Mouse (Mus musculus) forebrain, embryonic 16.5 days (tissue): Measurements from ENCODE around the gene Cmc1. TPM values are rescaled to one million over a fixed set of nuclear protein-coding genes. Genes with fewer than 3 reads are reported as not detected.

Experiments used
- ATAC-seq: fragments of 200-750 bp; cut with Nextera tagmentation; 2 replicates; pipeline ENCODE4 v1.8.0; 2017; ENCODE audit warnings: mild to moderate bottlenecking, moderate library complexity
- H3K27ac ChIP-seq: fragments of 300-500 bp; sonication (generic); 2 replicates; pipeline ENCODE4 v1.5.1; 2014; ENCODE audit warnings: low read length, control low read depth
- H3K27me3 ChIP-seq: fragments of 300-500 bp; sonication (generic); replicated peaks from 2 replicates; pipeline ENCODE4 v1.6.1; 2014; ENCODE audit warnings: low read length; ENCODE audit not compliant: control insufficient read depth, insufficient read depth
- H3K36me3 ChIP-seq: fragments of 300-500 bp; sonication (generic); 2 replicates; pipeline ENCODE4 v1.6.1; 2014; ENCODE audit not compliant: control insufficient read depth, insufficient read depth
- H3K4me1 ChIP-seq: fragments of 300-500 bp; sonication (generic); replicated peaks from 2 replicates; pipeline ENCODE4 v1.6.1; 2014; ENCODE audit warnings: low read length; ENCODE audit not compliant: control insufficient read depth, insufficient read depth
- H3K4me2 ChIP-seq: fragments of 300-500 bp; sonication (generic); 2 replicates; pipeline ENCODE4 v1.6.1; 2014; ENCODE audit warnings: mild to moderate bottlenecking, low read length, control low read depth
- H3K4me3 ChIP-seq: fragments of 300-500 bp; sonication (generic); replicated peaks from 2 replicates; pipeline ENCODE4 v1.5.1; 2014; ENCODE audit warnings: mild to moderate bottlenecking, low read length, control low read depth
- H3K9ac ChIP-seq: fragments of 300-500 bp; sonication (generic); replicated peaks from 2 replicates; pipeline ENCODE4 v1.6.1; 2014; ENCODE audit warnings: low read depth, low read length, control low read depth
- H3K9me3 ChIP-seq: fragments of 300-500 bp; sonication (generic); 2 replicates; pipeline ENCODE4 v1.6.1; 2016; ENCODE audit warnings: low read length; ENCODE audit not compliant: control insufficient read depth
- WGBS: fragments of 180-500 bp; shearing (Covaris S2); extraction: QIAGEN DNeasy Blood & Tissue Kit; methylation state at CpG from one replicate; pipeline ENCODE4 v1.1.7; 2014; 5-methylcytosine and 5-hydroxymethylcytosine counted together
- polyA plus RNA-seq: library from polyadenylated mRNA; unstranded; fragments of >200 nt; fragmentation: Nextera tagmentation; extraction: Ambion mirVana; gene quantifications from 2 replicates; pipeline ENCODE4 v1.2.1, GENCODE M21; 2015

The Cmc1 gene
- polyA plus RNA-seq, 1 experiment from 2014 or later, result 37.8 TPM

GRCm38 (mm10) chr9:118179136-118180025 lies 29.4 kb upstream of the Cmc1 start:
- no peak for ATAC-seq
- Histone ChIP-seq H3K4me2 (no peak overlapping the region), H3K4me1 (no peaks in the 10 kb centered on the region), H3K9me3 (no peaks in the 10 kb centered on the region), H3K27me3 (no peaks in the 10 kb centered on the region), H3K9ac (no peak overlapping the region), H3K36me3 (no peaks in the 10 kb centered on the region), H3K27ac (no peak overlapping the region), H3K4me3 (no peak overlapping the region)
- 72% methylated on average over 18 of the region's 18 CpGs for WGBS

GRCm38 (mm10) chr9:118176687-118177086 lies 26.7 kb upstream of the Cmc1 start:
- WGBS, result 100% methylated on average over 3 of the region's 3 CpGs

GRCm38 (mm10) chr9:118175411-118175810 lies 25.4 kb upstream of the Cmc1 start:
- Histone ChIP-seq H3K4me1 (no peaks in the 10 kb centered on the region), H3K36me3 (no peaks in the 10 kb centered on the region), H3K27me3 (no peaks in the 10 kb centered on the region), H3K4me2 (no peak overlapping the region), H3K9me3 (peaks cover 3% of the 10 kb centered on the region; the same call in 1 of the 2 replicates), H3K9ac (no peak overlapping the region), H3K4me3 (no peak overlapping the region), H3K27ac (no peak overlapping the region)
- 87% methylated on average over 4 of the region's 4 CpGs for WGBS
- no peak for ATAC-seq

More at GRCm38 (mm10) chr9:118176687-118177086, 26.7 kb upstream of the Cmc1 start:
- H3K4me1 ChIP-seq, result no peaks in the 10 kb centered on the region
- no peaks in the 10 kb centered on the region for H3K36me3 ChIP-seq
- no peaks in the 10 kb centered on the region for H3K27me3 ChIP-seq
- no peak overlapping the region for H3K4me3 ChIP-seq
- peaks cover 3% of the 10 kb centered on the region; the same call in 1 of the 2 replicates for H3K9me3 ChIP-seq
- H3K4me2 ChIP-seq, result no peak overlapping the region
- no peak for ATAC-seq
- H3K9ac ChIP-seq, result no peak overlapping the region
- no peak overlapping the region for H3K27ac ChIP-seq

GRCm38 (mm10) chr9:118173086-118173485 lies 23.1 kb upstream of the Cmc1 start:
- Histone ChIP-seq H3K4me3 (no peak overlapping the region), H3K4me1 (no peaks in the 10 kb centered on the region), H3K27me3 (no peaks in the 10 kb centered on the region), H3K9me3 (peaks cover 3% of the 10 kb centered on the region; the same call in 1 of the 2 replicates), H3K9ac (no peak overlapping the region), H3K27ac (no peak overlapping the region), H3K4me2 (no peak overlapping the region), H3K36me3 (no peaks in the 10 kb centered on the region)
- WGBS, result 87% methylated on average over 4 of the region's 4 CpGs
- ATAC-seq, result no peak

GRCm38 (mm10) chr9:118168544-118168943 lies 18.6 kb upstream of the Cmc1 start:
- H3K27me3 ChIP-seq, result no peaks in the 10 kb centered on the region
- no peak for ATAC-seq
- H3K4me2 ChIP-seq, result no peak overlapping the region
- no peak overlapping the region for H3K27ac ChIP-seq
- no peak overlapping the region for H3K9ac ChIP-seq
- H3K4me1 ChIP-seq, result no peaks in the 10 kb centered on the region
- WGBS, result 58% methylated on average over 5 of the region's 5 CpGs
- H3K9me3 ChIP-seq, result peaks cover 3% of the 10 kb centered on the region; the same call in 1 of the 2 replicates
- H3K4me3 ChIP-seq, result no peak overlapping the region
- H3K36me3 ChIP-seq, result no peaks in the 10 kb centered on the region

GRCm38 (mm10) chr9:118167606-118168005 lies 17.6 kb upstream of the Cmc1 start:
- Histone ChIP-seq H3K9me3 (no peaks in the 10 kb centered on the region), H3K9ac (no peak overlapping the region), H3K4me1 (no peaks in the 10 kb centered on the region), H3K27ac (no peak overlapping the region), H3K4me3 (no peak overlapping the region), H3K4me2 (no peak overlapping the region), H3K27me3 (no peaks in the 10 kb centered on the region), H3K36me3 (no peaks in the 10 kb centered on the region)
- ATAC-seq, result no peak
- whole genome bisulfite sequencing, result 75% methylated on average over 6 of the region's 6 CpGs

GRCm38 (mm10) chr9:118161536-118161935 lies 11.6 kb upstream of the Cmc1 start:
- Histone ChIP-seq H3K27ac (no peak overlapping the region), H3K36me3 (no peaks in the 10 kb centered on the region), H3K4me2 (no peak overlapping the region), H3K4me3 (no peak overlapping the region), H3K9ac (no peak overlapping the region), H3K27me3 (no peaks in the 10 kb centered on the region), H3K9me3 (no peaks in the 10 kb centered on the region), H3K4me1 (no peaks in the 10 kb centered on the region)
- ATAC-seq, result no peak
- WGBS, result 81% methylated on average over 6 of the region's 6 CpGs

- Histone ChIP-seq H3K4me1 (no peaks in the 10 kb centered on the region), H3K27ac (no peak overlapping the region), H3K4me3 (no peak overlapping the region), H3K27me3 (no peaks in the 10 kb centered on the region), H3K36me3 (no peaks in the 10 kb centered on the region), H3K4me2 (no peak overlapping the region), H3K9me3 (no peaks in the 10 kb centered on the region), H3K9ac (no peak overlapping the region)
- 69% methylated on average over 3 of the region's 3 CpGs for WGBS
- no peak for ATAC-seq
Observed at GRCm38 (mm10) chr9:118159936-118160335, 10.0 kb upstream of the Cmc1 start.

- H3K9me3 ChIP-seq, result no peaks in the 10 kb centered on the region
- H3K4me2 ChIP-seq, result no peak overlapping the region
- no peaks in the 10 kb centered on the region for H3K27me3 ChIP-seq
- no peaks in the 10 kb centered on the region for H3K36me3 ChIP-seq
- H3K9ac ChIP-seq, result no peak overlapping the region
- no peak overlapping the region for H3K27ac ChIP-seq
- H3K4me3 ChIP-seq, result no peak overlapping the region
- H3K4me1 ChIP-seq, result no peaks in the 10 kb centered on the region
- ATAC-seq, result no peak
- 93% methylated on average over 4 of the region's 4 CpGs for WGBS
Observed at GRCm38 (mm10) chr9:118158201-118158600, 8.2 kb upstream of the Cmc1 start.
